8 mouse cellular contexts compared by ENCODE assay signal in the genomic region with DNA sequence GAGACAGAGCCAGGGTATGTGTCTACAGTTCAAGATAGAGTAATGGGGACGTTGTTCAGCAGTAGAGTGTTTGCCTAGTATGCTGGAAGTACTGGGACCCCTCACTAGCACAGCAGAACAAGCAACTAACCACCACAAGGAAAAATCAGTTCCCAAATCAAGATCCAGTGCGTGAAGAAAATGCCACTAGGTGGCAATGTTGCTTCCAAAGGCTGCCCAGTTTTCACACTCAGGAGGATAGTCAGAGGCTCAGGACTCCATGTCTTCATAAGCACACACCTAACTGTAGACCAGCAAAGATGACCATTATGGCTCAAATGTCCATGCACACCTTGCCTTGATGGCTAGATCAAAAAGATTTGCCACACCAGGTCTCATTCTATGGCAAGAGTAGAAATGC.
DNase-seq lines count a peak whose midpoint lies in the region; ATAC-seq and TF ChIP-seq lines count a peak whose summit lies in the region.

No protein-coding gene starts in this region.

- no peaks in the 10 kb centered on the region for H3K9me3 ChIP-seq in midbrain, postnatal 0 days (ENCODE audit: low read length)
- no peaks in the 10 kb centered on the region for H3K9me3 ChIP-seq in midbrain, embryonic 10.5 days (replicated peaks)

- 17% methylated on average over 2 of the region's 2 CpGs for WGBS in midbrain, postnatal 0 days
- WGBS in midbrain, embryonic 10.5 days: 18% methylated on average over 2 of the region's 2 CpGs

- peak; percentile 81 for TF ChIP-seq CTCF in midbrain, postnatal 0 days (IDR thresholded peaks at IDR 0.05)

- peak; percentile 86 for DNase-seq in heart, adult 11 months
- DNase-seq in heart, postnatal 4 days: no peak
- DNase-seq in midbrain, postnatal 0 days (ENCODE audit: low spot score): peak; percentile 60
- DNase-seq in midbrain, embryonic 10.5 days (ENCODE audit: low spot score): no peak
- DNase-seq in embryo, embryonic 11 days: peak; percentile 59
- DNase-seq in mesoderm, embryonic 11.5 days (ENCODE audit: low read depth, low spot score): peak; percentile 23
- no peak for DNase-seq in B cell, adult 2 months
- no peak for DNase-seq in heart, postnatal 14 days

- no peak for ATAC-seq in midbrain, postnatal 0 days (ENCODE audit: low FRiP score)

- H3K27me3 ChIP-seq in midbrain, postnatal 0 days (ENCODE audit: insufficient read depth, low read length): no peaks in the 10 kb centered on the region
- no peaks in the 10 kb centered on the region for H3K27me3 ChIP-seq in midbrain, embryonic 10.5 days (ENCODE audit: low read depth, poor library complexity, severe bottlenecking)

- H3K4me1 ChIP-seq in midbrain, postnatal 0 days (ENCODE audit: insufficient read depth, low read length): no peaks in the 10 kb centered on the region
- peaks cover 4% of the 10 kb centered on the region; the same call in 1 of the 2 replicates for H3K4me1 ChIP-seq in midbrain, embryonic 10.5 days

- no peak overlapping the region for H3K9ac ChIP-seq in midbrain, postnatal 0 days (replicated peaks; ENCODE audit: low read length, poor library complexity, severe bottlenecking)

- no peaks in the 10 kb centered on the region for H3K36me3 ChIP-seq in midbrain, postnatal 0 days (ENCODE audit: insufficient read depth, low read length)
- H3K36me3 ChIP-seq in midbrain, embryonic 10.5 days: no peaks in the 10 kb centered on the region; the same call in 1 of the 2 replicates

- intact Hi-C loops in heart, postnatal 14 days (cut with DNase I): no loop called here

- no peak overlapping the region for H3K4me2 ChIP-seq in midbrain, postnatal 0 days (ENCODE audit: low read depth, low read length, poor library complexity, severe bottlenecking)

- H3K4me3 ChIP-seq in midbrain, postnatal 0 days (ENCODE audit: low read depth, low read length): no peak overlapping the region
- H3K4me3 ChIP-seq in midbrain, embryonic 10.5 days: no peak overlapping the region

- H3K27ac ChIP-seq in midbrain, postnatal 0 days (ENCODE audit: low read depth, low read length): no peak overlapping the region
- H3K27ac ChIP-seq in midbrain, embryonic 10.5 days (replicated peaks): no peak overlapping the region

Comparison
In these comparisons a context has a peak if more than half of its experiments do, and no peak if none do; other contexts are left out.
1. DNase-seq: peak in heart, adult 11 months (single experiment), midbrain, postnatal 0 days (single experiment), embryo, embryonic 11 days (single experiment) and mesoderm, embryonic 11.5 days (single experiment); none in heart, postnatal 4 days (single experiment), midbrain, embryonic 10.5 days (single experiment), B cell, adult 2 months (0 of 2) and heart, postnatal 14 days (0 of 2).